Mouse (Mus musculus): Measurements from ENCODE around the gene Tubb3.

- no peak for TF ChIP-seq GATA1 (IDR thresholded peaks at IDR 0.05; ENCODE audit: low read length)
- no peak for TF ChIP-seq TAL1 (IDR thresholded peaks at IDR 0.05; ENCODE audit: low read length)
These were observed 12.2 kb downstream of the Tubb3 start, which contains the start of gene Def8 for GRCm38 (mm10) chr8:123423441-123423840.
